Mouse (Mus musculus) adrenal gland, adult 18-20 months (tissue): ENCODE measurements at regions not wholly inside any gene's neighbourhood (a gene's known extent, or its start where the extent isn't known, plus 50 kb on each side); places are given as distances from the start of the nearest gene placed in this dataset.

ENCODE experiments used
- DNase-seq, 2 experiments: peaks; one replicate each; pipeline ENCODE4 v3.0.0; 2021 to 2022; ENCODE audit warnings: low spot score in 2 of 2

- DNase-seq, result no peak
These were observed 125.4 kb upstream of the Cblb start for GRCm38 (mm10) chr16:51905588-51905987.

DNA sequence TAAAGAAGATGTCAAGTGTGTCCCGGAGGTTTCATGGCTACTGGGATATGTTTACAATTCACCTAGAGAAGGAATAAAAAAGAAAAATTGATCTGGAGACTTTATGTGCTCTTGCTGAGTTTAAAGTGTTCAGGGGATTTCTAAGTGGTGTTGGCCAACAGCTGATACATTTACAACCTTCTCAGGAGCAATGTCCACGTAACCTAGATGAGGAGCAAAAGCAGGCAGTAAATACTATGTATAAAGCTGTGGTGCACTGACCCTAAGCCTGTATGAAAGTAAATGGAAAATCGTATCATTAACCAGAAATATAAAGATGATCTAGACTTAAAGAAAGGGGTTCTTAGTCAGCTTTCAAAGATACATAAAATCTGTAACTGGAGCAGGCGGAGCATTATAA lies 124.3 kb upstream of the Cblb start:
- DNase-seq, result no peak

DNA sequence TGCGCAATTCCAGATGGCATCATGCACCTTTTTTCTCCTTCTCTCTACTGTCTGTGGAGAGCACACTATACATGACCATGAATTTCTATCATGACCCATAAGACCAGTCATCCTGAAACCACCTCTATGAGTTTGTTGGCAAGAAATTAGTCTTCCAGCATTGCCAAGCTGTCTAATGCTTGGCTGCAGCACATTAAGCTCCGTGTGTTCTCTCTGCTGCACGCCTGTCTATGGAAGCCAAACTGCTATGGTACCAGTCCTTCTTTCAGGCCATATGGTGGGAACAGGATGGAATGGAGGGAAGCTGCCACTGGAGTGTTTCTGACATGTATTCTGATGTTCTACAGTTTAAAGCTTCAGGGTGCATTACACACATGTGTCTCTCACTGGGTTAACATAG lies 121.0 kb upstream of the Cblb start:
- DNase-seq, result no peak

DNA sequence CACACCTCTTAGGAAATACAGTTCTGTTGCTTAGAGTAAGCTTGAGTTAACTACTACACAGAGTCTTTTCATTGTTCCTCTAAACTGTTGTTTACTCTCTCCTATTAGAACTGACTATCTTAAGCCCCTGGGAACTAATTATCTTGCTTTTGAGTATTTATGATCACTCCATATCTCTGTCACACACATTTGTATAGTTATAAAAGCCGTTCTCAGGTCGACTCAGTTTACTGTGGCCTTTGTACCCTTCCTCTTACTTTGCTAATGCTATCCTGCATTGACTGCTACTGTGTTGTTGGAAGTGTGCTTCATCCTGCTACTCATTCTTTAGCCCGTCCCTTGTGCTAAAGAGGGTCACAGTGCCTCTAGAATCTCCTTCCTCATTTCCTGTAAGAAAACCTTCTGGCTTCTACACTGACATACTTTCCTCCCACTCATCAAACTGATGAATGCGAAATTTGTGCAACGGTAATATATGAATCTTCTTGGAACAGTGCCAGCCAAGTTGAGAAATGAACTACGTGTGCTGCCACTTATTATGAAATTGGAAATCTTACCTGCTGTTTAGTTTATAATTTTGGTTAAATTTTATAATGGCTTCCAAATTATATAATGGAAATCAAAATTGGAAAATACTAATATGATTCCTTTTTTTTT lies 119.8 kb upstream of the Cblb start:
- no peak for DNase-seq

DNA sequence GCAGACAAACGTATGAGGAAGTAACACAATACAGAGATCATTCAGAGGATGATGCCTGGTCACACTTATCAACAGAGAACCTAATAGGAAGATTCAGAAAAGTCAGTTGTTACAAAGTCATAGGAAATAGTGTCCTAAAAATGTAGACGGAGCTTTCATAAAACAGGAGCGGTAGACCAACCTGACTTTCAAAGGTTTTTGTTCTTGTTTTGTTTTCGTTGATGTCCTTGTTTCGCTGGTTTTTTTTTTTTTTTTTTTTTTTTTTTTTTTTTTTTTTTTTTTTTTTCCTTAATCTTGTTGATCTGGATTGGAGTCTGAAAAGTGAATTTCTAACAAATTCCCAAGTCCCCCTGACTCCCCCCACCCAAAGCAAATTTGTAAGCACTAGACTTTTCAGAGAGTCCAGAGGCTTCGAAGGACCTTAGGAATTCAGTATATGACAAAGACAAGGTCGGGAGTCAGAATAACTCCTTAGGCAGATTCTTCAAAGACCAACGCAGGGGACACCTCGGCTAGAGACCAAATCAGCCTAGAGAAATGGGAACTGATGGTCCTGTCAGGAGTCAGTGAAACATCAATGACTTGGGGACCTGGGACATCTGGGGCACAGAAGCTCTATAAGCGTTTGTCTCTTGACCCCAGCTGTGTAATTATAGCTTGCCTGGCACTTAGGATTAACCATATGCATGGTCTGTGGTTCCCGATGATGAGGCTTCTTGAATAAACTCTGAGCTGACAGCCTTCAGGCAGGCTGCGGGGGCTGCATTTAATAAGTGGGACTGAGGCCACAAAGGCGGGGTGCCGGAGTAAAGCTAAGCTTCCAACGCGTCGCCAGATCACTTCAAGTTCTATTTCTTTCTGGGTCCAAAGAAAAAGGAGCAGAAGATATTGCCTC lies 115.7 kb upstream of the Cblb start:
- no peak for DNase-seq

DNA sequence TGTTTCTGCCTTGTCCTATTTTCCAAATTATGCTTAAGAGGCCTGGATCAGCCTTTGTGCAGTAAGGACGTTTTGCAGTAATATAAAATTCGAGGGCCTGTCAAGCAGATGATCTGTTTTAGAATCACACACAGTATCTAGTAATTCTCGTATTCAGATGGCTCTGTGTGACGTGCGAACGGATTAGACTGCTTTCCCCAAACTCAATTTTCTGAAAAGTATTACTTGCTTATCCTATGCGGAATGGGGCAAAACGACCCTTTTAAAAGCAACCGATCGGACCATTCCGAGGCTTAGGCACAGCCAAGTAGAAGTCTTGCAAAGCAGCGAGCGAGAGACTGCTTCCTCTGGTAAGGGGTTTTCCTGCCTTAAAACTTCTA lies 115.1 kb upstream of the Cblb start:
- no peak for DNase-seq

GRCm38 (mm10) chr16:51916337-51916736 lies 114.7 kb upstream of the Cblb start:
- no peak for DNase-seq

GRCm38 (mm10) chr16:51916820-51917219 lies 114.2 kb upstream of the Cblb start:
- no peak for DNase-seq

- no peak for DNase-seq
These were observed 113.5 kb upstream of the Cblb start for GRCm38 (mm10) chr16:51917540-51917939.

GRCm38 (mm10) chr16:51921025-51921424 lies 110.0 kb upstream of the Cblb start:
- DNase-seq, result no peak

DNA sequence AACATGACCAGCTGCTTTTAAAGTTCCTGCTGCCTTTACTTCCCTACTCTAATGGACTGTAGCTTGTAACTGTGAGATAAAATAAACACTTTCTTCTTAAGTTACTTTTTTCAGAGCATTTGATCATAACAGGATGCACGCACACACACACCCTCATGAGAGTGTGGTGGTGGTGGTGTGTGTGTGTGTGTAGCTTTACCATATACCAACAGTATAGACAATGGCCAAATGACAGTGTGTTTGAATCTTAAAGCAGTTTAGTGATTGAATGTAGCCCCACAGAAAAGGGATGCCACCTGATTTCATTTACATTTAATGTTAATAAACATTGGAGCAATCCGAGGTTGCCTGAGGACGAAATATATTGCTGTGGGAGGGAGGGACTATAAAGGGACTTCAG lies 108.4 kb upstream of the Cblb start:
- no peak for DNase-seq

DNA sequence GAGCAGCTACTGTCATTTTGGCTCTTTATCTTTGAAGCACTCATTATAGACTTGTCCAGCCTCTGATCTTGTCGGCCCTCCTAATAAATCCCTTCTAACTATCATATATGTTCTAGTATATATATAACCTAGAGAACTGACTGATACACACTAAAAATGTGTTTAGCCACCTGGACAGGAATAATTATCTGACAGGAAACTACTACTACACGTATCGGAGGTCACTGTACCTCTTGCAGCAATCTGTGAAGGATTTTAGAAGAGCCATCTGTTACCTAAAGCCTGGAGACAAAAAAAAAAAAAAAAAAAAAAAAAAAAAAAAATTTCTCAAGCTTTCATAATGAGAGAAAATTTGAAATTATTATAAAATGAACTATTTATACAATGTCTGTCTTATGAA lies 105.4 kb upstream of the Cblb start:
- no peak for DNase-seq

GRCm38 (mm10) chr16:51933122-51933521 lies 97.9 kb upstream of the Cblb start:
- no peak for DNase-seq

DNA sequence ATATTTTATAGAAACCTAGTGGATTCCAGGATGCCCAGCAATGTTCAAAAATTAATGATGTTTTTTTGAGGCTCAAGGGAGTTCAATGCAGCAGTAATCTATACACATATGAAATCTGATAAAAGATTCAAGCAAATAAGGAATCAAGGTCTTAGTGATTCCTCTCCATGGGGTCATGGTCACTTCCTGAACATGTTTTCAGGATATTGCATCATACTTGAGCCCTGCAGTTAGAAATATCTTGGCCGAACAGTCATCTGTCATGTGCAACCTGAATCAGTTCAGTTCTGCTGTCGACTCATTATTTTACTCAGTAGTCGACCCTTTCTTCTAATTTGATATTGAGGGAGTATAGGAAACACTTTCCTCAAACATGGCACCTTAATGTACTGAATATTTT lies 97.1 kb upstream of the Cblb start:
- no peak for DNase-seq

DNA sequence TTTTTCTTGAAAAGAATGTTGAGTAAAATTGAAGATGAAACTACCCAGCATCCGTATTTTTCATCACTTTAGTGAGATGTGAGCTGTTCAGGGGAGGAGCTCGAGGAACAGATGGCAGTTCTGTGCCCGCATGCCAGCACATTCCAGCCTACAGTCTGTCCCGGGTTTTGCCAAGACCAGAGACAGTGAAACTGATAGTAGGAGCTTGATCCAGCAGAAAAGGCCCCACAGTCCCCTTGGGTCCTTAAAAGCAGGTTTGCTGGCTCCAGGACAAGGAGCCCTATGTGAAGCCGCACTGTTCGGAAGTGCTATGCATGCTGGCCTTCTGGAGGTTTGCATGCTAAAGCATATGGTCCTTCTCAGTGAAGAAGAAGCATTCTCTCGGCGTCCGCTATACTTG lies 93.7 kb upstream of the Cblb start:
- DNase-seq, result no peak

- no peak for DNase-seq
These were observed 92.0 kb upstream of the Cblb start for GRCm38 (mm10) chr16:51939061-51939460.

- no peak for DNase-seq
These were observed 90.5 kb upstream of the Cblb start for GRCm38 (mm10) chr16:51940574-51940973.

DNA sequence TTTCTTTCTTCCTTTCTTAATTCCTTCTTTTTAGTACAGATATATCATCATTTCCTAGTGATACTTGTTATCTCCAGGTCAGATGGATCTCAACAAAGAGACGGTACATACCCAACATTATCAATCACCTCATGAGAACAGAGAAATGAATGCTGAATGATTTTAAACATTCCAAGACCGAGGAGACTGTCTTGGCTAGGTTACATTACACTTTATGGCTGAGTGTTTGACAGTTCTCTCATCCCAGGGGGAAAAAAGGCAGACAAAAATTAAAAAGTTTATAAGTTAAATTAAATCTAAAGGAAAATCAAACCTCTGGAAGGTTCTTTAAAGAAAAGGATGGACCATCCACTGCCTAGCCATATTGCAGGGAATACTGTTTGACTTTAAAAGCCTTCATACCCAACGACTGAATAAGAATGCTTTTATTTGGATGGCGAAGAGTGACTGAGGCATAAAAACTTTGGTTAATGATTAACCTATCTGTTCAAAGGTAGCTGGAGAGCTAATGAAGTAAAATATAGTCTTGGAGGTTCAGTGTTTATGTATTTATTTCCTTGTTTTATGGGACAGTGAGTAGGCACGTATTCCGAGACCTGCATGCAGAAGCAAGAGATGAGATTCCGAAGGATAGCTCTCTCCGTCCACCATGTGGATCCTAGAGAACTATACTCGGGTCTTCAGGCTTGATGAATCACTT lies 88.4 kb upstream of the Cblb start:
- no peak for DNase-seq

- DNase-seq, result no peak
These were observed 63.8 kb upstream of the Cblb start for GRCm38 (mm10) chr16:51967051-51967845.
